Mouse (Mus musculus): ENCODE data around the gene Rufy1. TPM values are rescaled to one million over a fixed set of nuclear protein-coding genes. Genes with fewer than 3 reads are reported as not detected.

Gene Rufy1
- total and polyA plus RNA-seq, 3 experiments, result 8.3 to 31.4 (median 13.8) TPM

- no peaks in the 10 kb centered on the region for H3K9me3 ChIP-seq (replicated peaks)
- H3K4me3 ChIP-seq (ENCODE audit: low read depth, low read length), result no peak overlapping the region
- peaks cover 1% of the 10 kb centered on the region for H3K36me3 ChIP-seq (replicated peaks)
- peaks cover 50% of the 10 kb centered on the region for H3K4me1 ChIP-seq (ENCODE audit: insufficient read depth, low read depth, low read length)
- DNase-seq (ENCODE audit: low spot score) (no peak), ATAC-seq (ENCODE audit: extremely low read depth, insufficient number of reproducible peaks, low FRiP score, poor library complexity, severe bottlenecking) (no peak)
- TF ChIP-seq TAL1 (conservative IDR thresholded peaks at IDR 0.05; ENCODE audit: low read depth, low read length) (no peak), POLR2AphosphoS5 (IDR thresholded peaks at IDR 0.05; ENCODE audit: insufficient replicate concordance, low read depth, low read length) (no peak), GATA1 (IDR thresholded peaks at IDR 0.05; ENCODE audit: borderline replicate concordance, low read length) (no peak), CTCF (IDR thresholded peaks at IDR 0.05; ENCODE audit: low read depth, low read length) (no peak), GATA2 (IDR thresholded peaks at IDR 0.05; ENCODE audit: borderline replicate concordance, low read depth, low read length) (no peak)
- H3K27me3 ChIP-seq (ENCODE audit: insufficient read depth, low read length), result no peaks in the 10 kb centered on the region
Measured at GRCm38 (mm10) chr11:50373621-50374020, 57.3 kb downstream of the Rufy1 start.

DNA sequence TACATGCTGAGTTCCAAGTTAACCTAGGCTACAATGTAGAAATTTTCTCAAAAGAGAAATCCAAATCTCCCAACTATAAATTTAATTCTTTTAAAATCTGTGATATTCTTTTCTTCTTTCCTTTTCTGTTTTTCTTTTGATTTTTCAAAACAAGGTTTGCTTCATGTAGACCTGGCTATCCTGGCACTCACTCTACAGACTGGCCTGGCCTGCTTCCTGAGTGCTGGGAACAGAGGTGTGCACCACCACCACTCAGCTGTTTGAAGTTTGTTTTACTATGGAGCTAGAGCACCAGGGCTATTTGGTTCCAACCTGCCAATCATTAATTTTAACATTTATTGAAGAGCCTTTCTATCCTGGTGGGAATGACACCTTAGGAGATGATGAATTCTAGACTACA is 57.8 kb downstream of the Rufy1 start:
- Histone ChIP-seq H3K4me1 (ENCODE audit: insufficient read depth, low read depth, low read length) (peaks cover 53% of the 10 kb centered on the region), H3K27me3 (ENCODE audit: insufficient read depth, low read length) (no peaks in the 10 kb centered on the region), H3K9me3 (replicated peaks) (no peaks in the 10 kb centered on the region), H3K36me3 (replicated peaks) (no peaks in the 10 kb centered on the region), H3K4me3 (ENCODE audit: low read depth, low read length) (no peak overlapping the region)
- DNase-seq (ENCODE audit: low spot score), result no peak
- no peak for TF ChIP-seq POLR2AphosphoS5 (IDR thresholded peaks at IDR 0.05; ENCODE audit: insufficient replicate concordance, low read depth, low read length)
- TF ChIP-seq TAL1 (conservative IDR thresholded peaks at IDR 0.05; ENCODE audit: low read depth, low read length), result no peak
- no peak for TF ChIP-seq CTCF (IDR thresholded peaks at IDR 0.05; ENCODE audit: low read depth, low read length)
- TF ChIP-seq GATA2 (IDR thresholded peaks at IDR 0.05; ENCODE audit: borderline replicate concordance, low read depth, low read length), result no peak
- no peak for ATAC-seq (ENCODE audit: extremely low read depth, insufficient number of reproducible peaks, low FRiP score, poor library complexity, severe bottlenecking)

- no peak overlapping the region for H3K4me3 ChIP-seq (ENCODE audit: low read depth, low read length)
- no peaks in the 10 kb centered on the region for H3K36me3 ChIP-seq (replicated peaks)
- peaks cover 2% of the 10 kb centered on the region; the same call in 1 of the 2 replicates for H3K27me3 ChIP-seq (ENCODE audit: insufficient read depth, low read length)
- DNase-seq (ENCODE audit: low spot score) (no peak), ATAC-seq (ENCODE audit: extremely low read depth, insufficient number of reproducible peaks, low FRiP score, poor library complexity, severe bottlenecking) (no peak)
- H3K4me1 ChIP-seq (ENCODE audit: insufficient read depth, low read depth, low read length), result peaks cover 56% of the 10 kb centered on the region
- no peaks in the 10 kb centered on the region for H3K9me3 ChIP-seq (replicated peaks)
- no peak for TF ChIP-seq GATA2 (IDR thresholded peaks at IDR 0.05; ENCODE audit: borderline replicate concordance, low read depth, low read length)
- TF ChIP-seq TAL1 (conservative IDR thresholded peaks at IDR 0.05; ENCODE audit: low read depth, low read length), result no peak
- no peak for TF ChIP-seq POLR2AphosphoS5 (IDR thresholded peaks at IDR 0.05; ENCODE audit: insufficient replicate concordance, low read depth, low read length)
- TF ChIP-seq GATA1 (IDR thresholded peaks at IDR 0.05; ENCODE audit: borderline replicate concordance, low read length), result no peak
- no peak for TF ChIP-seq CTCF (IDR thresholded peaks at IDR 0.05; ENCODE audit: low read depth, low read length)
Measured at GRCm38 (mm10) chr11:50371911-50372310, 59.0 kb downstream of the Rufy1 start.

GRCm38 (mm10) chr11:50371399-50371841 is 59.5 kb downstream of the Rufy1 start:
- ATAC-seq (ENCODE audit: extremely low read depth, insufficient number of reproducible peaks, low FRiP score, poor library complexity, severe bottlenecking) (peak; percentile 34; the same call in 1 of the 2 replicates), DNase-seq (ENCODE audit: low spot score) (peak; percentile 53)
- Histone ChIP-seq H3K4me3 (ENCODE audit: low read depth, low read length) (peak overlapping the region; percentile 67; the same call in 1 of the 2 replicates), H3K27me3 (ENCODE audit: insufficient read depth, low read length) (peaks cover 2% of the 10 kb centered on the region; the same call in 1 of the 2 replicates), H3K36me3 (replicated peaks) (no peaks in the 10 kb centered on the region), H3K9me3 (replicated peaks) (no peaks in the 10 kb centered on the region), H3K4me1 (ENCODE audit: insufficient read depth, low read depth, low read length) (peaks cover 51% of the 10 kb centered on the region)
- TF ChIP-seq GATA2 (IDR thresholded peaks at IDR 0.05; ENCODE audit: borderline replicate concordance, low read depth, low read length), result no peak
- no peak for TF ChIP-seq POLR2AphosphoS5 (IDR thresholded peaks at IDR 0.05; ENCODE audit: insufficient replicate concordance, low read depth, low read length)
- no peak for TF ChIP-seq TAL1 (conservative IDR thresholded peaks at IDR 0.05; ENCODE audit: low read depth, low read length)
- TF ChIP-seq GATA1 (IDR thresholded peaks at IDR 0.05; ENCODE audit: borderline replicate concordance, low read length), result no peak
- TF ChIP-seq CTCF (IDR thresholded peaks at IDR 0.05; ENCODE audit: low read depth, low read length), result no peak

DNA sequence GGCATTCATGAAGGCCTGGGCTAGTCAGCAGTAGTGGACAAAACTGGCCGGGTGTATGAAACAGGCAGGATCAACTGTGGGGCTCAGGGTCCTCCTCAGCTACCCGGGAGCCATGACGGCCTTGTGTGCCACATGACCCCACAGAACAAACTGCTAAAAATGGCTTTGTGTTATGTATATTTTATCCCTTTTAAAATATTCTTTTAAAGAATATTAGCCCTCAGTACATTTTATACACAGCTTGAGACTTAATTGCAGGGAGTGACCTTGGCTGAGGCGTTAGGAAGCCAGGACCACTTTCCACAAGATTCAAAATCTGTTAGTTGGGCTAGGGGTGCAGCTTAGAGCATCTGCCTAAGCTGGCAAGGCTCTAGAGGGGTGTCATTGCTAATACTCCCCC is 60.0 kb downstream of the Rufy1 start:
- DNase-seq (ENCODE audit: low spot score) (peak; percentile 32), ATAC-seq (ENCODE audit: extremely low read depth, insufficient number of reproducible peaks, low FRiP score, poor library complexity, severe bottlenecking) (no peak)
- peaks cover 2% of the 10 kb centered on the region; the same call in 1 of the 2 replicates for H3K27me3 ChIP-seq (ENCODE audit: insufficient read depth, low read length)
- no peaks in the 10 kb centered on the region for H3K9me3 ChIP-seq (replicated peaks)
- no peaks in the 10 kb centered on the region for H3K36me3 ChIP-seq (replicated peaks)
- peaks cover 46% of the 10 kb centered on the region for H3K4me1 ChIP-seq (ENCODE audit: insufficient read depth, low read depth, low read length)
- TF ChIP-seq GATA1 (IDR thresholded peaks at IDR 0.05; ENCODE audit: borderline replicate concordance, low read length), result no peak
- no peak for TF ChIP-seq CTCF (IDR thresholded peaks at IDR 0.05; ENCODE audit: low read depth, low read length)
- H3K4me3 ChIP-seq (ENCODE audit: low read depth, low read length), result peak overlapping the region; percentile 44; the same call in 1 of the 2 replicates

- no peak for TF ChIP-seq TAL1 (conservative IDR thresholded peaks at IDR 0.05; ENCODE audit: low read depth, low read length)
- no peak for TF ChIP-seq GATA2 (IDR thresholded peaks at IDR 0.05; ENCODE audit: borderline replicate concordance, low read depth, low read length)
- TF ChIP-seq POLR2AphosphoS5 (IDR thresholded peaks at IDR 0.05; ENCODE audit: insufficient replicate concordance, low read depth, low read length), result no peak
- no peak for TF ChIP-seq GATA1 (IDR thresholded peaks at IDR 0.05; ENCODE audit: borderline replicate concordance, low read length)
- TF ChIP-seq CTCF (IDR thresholded peaks at IDR 0.05; ENCODE audit: low read depth, low read length), result no peak
- Histone ChIP-seq H3K27me3 (ENCODE audit: insufficient read depth, low read length) (peaks cover 2% of the 10 kb centered on the region; the same call in 1 of the 2 replicates), H3K36me3 (replicated peaks) (no peaks in the 10 kb centered on the region), H3K9me3 (replicated peaks) (no peaks in the 10 kb centered on the region), H3K4me3 (ENCODE audit: low read depth, low read length) (no peak overlapping the region), H3K4me1 (ENCODE audit: insufficient read depth, low read depth, low read length) (peaks cover 51% of the 10 kb centered on the region)
- DNase-seq (ENCODE audit: low spot score), result peak; percentile 14
- ATAC-seq (ENCODE audit: extremely low read depth, insufficient number of reproducible peaks, low FRiP score, poor library complexity, severe bottlenecking), result no peak
Measured at GRCm38 (mm10) chr11:50369360-50369911, 61.5 kb downstream of the Rufy1 start.

All from G1E (cell line).